Mouse (Mus musculus) C2C12 (cell line): ENCODE measurements around the gene Ost4.

Source experiments
- CTCF ChIP-seq: IDR thresholded peaks from one replicate; pipeline ENCODE4 v1.5.1; 2011; ENCODE audit not compliant: control insufficient read depth, insufficient read depth, insufficient read length
- MAX ChIP-seq: IDR thresholded peaks from one replicate; pipeline ENCODE4 v1.6.1; 2011; ENCODE audit warnings: mild to moderate bottlenecking, control low read depth
- MYOG ChIP-seq: IDR thresholded peaks from one replicate; pipeline ENCODE4 v1.6.1; 2011; ENCODE audit not compliant: control insufficient read depth, insufficient read length; ENCODE audit errors: extremely low read depth
- USF1 ChIP-seq: IDR thresholded peaks from one replicate; pipeline ENCODE4 v1.6.1; 2011; ENCODE audit warnings: low read depth, mild to moderate bottlenecking, control low read depth, moderate library complexity

- TF ChIP-seq CTCF (no peak), USF1 (no peak), MAX (no peak), MYOG (no peak)
These were observed 17.2 kb downstream of the Ost4 start for GRCm38 (mm10) chr5:30890375-30890774.
